Mouse (Mus musculus) lung, postnatal 4 days (tissue): ENCODE data around the gene H2afb3.
"Not testable (repeated sequence)": the region's sequence is repeated elsewhere in the genome, so short reads cannot be mapped to it uniquely, and the experiment has no call there.

Experiments
- DNase-seq, 2 experiments: peaks; one replicate each; pipeline ENCODE4 v3.0.0; 2021

The H2afb3 gene

DNA sequence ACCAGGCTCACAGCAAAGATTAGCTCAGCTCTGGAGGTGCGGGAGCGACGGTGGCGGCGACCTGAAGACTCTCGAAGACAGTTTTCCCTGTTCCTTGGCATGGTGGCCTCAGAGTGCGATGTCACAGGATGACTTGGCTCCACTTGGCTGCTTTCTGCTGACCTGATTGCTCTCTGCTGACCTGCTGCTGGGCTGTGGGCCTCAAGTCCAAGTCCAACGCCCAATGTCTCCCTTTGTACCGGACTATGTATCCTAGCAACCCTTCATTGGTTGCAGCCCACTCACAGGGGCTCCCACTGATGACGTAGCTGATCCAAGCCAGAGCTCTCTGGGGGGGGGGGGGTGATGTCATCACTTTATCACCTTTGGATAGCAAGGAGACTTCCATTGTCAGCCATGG is at the start of gene H2afb3:
Gene H2afb3, minus strand, starts transcription at position 101 of the 400 bp plus-strand sequence.
- DNase-seq = not testable (repeated sequence)

DNA sequence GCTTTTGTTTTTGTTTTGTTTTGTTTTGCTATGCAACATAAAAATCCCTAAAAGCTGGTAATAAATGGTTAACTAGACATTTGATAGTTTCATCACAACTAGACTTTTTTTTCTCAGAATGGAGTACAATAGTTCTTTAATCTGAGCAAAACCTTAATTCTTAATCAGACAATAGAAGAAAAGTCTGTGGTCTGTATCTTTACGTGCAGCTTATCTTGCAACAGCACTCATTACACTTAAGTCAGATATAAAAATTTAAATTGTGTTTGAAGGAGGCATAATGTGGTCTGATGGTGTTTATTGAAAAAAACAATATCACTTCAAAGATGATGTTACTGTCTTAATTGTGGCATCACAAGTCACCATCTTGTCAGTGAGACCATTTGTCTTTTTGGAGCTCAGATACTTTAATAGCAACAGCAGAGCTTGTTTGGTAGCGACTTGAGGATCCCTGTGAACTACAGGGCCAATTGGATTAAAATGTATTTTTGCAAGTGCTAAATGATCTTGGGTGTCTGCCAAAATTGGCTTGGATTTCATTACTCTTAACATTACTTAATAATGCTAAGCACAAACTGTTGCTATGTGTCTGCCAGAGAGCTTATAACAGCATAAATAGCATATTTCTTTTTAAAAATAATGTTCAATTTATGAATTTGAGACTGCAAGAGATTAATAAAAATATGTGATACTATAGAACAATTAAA is 11.3 kb downstream of the H2afb3 start:
- DNase-seq = no peak

DNA sequence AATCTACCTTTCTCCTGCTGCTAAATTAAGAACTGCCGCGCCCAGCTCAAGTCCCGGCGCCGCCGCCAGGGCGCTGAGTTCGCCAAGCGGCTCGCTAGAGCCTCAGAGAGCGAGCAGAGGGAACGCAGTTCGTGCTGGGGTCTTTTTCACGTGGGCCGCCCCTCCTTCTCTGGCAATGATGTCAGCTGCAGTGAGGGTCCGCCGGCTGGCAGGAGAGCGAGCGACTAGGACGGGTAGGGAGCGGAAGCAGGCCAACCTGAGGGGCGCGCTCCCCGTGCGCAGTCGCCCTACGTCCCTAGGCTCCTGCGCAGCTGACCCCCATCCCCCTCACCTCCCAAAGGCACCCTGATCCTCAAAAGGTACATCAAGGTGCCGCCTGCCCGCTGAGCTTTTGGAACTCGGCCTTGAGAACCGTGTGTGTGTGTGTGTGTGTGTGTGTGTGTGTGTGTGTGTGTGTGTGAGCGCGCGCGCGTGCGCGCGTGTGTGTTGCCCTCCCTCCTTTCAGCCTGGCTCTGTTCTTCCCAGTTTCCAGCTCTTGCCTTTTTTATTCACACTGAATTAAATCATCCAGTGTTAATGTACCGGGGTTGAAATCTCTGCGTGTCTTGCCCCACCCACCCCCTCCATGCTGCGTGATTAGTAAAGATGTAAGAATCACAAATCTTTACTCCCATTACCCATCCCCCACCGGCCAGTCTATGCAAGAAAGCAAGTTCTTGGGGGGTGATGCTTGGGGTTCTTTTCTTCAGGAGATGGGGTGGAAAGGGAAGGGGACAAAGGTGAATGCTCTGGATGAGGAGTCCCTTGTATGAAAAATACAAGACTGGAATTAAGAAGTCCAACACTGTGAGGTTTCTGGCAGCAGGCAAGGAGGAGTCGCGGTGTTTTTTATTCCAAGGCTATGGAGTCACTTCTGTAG is 19.8 kb downstream of the H2afb3 start:
- no peak for DNase-seq

- DNase-seq = no peak
Observed at GRCm38 (mm10) chrX:120291696-120292095, 21.2 kb downstream of the H2afb3 start.

DNA sequence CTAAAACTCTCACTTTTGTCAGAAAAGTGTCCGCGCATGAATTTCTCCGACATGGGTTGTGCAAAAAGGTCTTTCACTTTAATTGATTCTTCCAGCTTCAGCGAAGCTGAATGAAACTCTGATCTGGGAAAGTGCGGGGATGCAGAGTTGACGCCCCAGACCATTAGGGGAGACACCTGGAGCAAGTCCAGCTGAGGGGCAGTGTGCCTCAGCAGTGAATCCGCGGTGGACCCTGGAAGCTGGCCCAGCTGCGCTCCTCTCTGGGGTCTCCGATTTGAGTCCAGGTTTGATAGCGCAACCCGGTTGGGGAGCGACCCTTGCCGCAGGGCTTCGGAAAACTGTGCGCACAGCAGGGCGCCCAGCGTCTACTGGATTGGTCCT is 22.0 kb downstream of the H2afb3 start:
- DNase-seq = no peak

GRCm38 (mm10) chrX:120290011-120290899 is 22.6 kb downstream of the H2afb3 start, which contains the start of gene Pcdh11x:
Gene Pcdh11x (plus strand): TSS chrX:120290259.
- peak; percentile 29 to 49 for DNase-seq

DNA sequence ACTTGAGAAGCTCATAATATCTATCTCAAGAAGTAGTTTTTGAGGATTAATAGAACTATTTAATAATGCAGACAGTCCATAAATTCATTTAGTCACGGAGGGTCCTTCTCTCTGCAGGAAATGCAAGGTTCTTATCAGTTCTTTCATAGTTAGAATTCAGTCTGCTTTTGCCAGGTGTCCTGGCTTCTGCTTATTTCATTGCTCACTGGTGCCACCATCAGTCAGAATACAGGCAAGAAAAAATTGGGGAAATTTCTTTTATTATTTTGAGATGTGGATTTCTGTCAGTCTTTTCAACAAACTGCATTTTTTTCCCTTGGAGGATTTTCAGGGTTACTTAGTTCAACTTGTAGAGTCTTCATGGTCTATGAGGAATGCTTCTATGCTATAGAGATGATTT is 25.4 kb downstream of the H2afb3 start:
- DNase-seq = no peak

DNA sequence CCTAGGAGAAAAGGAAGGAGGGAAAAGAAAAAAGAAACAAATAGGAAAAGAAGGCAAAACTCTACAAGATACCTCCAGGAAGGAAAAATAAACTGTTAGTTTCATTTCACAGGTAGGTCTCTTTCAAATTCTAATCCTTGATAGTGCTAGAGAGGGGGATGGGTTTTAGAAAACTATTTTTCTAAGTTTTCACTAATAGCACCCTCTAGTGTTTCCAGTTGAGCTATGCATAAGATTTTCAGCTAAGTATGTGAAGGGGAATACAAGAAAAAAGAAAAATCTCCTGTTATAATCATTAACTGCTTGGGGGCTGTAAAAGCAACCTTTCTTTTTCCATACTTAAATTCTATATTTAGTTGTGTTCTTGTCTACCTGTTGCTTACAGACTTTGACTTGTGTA is 27.4 kb downstream of the H2afb3 start:
- DNase-seq = no peak
